Mouse (Mus musculus): ENCODE results near the gene Ccl6.
"Not testable (repeated sequence)": the region's sequence is repeated elsewhere in the genome, so short reads cannot be mapped to it uniquely, and the experiment has no call there.

The Ccl6 gene

DNA sequence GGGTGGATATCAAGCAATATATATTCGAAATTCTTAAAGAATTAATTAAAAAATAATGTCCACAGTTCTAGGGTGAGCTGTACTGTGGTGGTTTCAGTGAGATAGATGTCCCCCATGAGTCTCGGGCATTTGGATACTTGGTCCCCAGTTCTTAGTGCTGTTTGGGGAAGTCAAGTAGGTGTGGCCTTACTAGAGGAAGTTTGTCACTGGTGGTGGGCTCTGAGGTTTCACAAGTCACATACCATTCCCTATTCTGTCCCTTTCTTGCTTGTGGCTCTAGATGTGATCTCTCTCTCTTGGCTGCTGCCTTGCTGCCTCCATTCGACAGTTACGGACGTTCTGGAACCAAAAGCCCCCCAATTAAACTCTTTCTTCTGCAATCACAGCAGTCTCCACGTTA, 32.5 kb downstream of the Ccl6 start:
- DNase-seq (ENCODE audit: low spot score in 2 of 2), result peak; percentile 54 to 68

DNA sequence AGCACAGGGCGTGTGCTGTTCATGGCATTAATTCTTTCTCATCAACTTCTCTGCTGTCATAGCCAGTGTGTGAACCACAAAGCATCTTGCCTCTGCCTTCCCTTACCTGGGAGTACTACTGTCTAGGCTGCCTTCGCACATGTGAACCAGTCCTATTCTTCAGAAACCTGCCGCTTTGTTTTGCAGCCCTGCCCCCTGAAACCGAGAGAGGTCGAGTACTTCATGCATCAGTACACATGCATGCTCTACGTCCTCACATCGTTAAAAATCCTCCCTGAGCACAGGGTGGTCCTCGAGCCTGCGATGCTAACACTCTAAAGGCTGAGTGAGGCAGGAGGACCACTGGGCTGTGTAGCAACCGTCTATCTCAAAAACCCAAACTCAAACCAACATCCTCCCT, 35.8 kb downstream of the Ccl6 start:
- DNase-seq (ENCODE audit: low spot score in 2 of 2), result no peak

DNA sequence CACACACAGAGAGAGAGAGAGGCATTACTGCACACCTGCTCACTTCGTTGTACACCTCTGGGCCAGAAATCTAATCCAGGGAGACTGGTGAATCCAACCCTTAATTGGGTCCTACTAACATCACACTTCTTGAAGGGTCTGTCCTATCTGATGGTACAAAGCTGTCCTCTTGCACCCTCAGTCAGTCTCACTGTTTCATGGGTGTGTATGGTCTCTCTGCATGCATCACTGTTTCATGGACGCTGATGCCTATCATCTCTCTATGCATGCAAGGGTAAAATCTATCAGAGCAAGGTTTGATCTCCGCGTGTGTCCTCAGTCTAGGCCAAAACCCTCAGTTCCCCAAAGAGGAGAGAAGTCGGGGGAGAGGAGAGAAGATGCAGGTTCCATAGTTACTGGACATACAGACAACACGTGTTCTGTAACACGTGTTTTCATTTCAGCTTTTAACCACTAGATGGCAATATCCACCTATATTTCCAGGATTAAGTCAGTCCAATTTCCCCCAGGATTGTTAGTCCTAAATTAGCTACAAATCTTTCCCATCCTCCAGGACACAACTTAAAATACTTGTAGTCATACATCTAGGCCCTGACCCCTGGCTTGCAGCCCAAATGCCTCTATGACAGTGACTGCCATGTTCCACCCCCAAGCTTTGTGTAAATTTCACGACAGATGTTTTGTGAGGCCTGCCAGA, 36.7 kb downstream of the Ccl6 start:
- peak in 1 of 2 experiments; percentile 34 for DNase-seq (ENCODE audit: low spot score in 2 of 2)

DNA sequence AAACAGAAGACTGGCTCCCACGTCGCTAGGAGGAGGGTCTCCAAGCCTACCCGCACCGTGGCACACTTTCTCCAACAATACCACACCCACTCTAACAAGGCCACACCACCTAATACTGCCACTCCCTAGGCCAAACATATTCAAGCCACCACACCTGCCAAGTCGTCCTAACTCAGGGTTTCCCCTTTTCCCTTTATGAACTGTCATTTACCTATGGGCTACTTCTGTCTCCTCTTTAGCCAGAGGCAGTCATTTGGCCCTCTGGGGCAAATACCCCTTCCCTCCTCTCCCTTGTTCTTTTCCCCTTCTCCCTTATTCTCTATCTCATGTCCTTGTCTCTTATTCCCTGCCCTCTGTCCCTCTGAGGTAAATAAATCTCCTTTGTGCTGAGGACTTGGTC, 41.2 kb downstream of the Ccl6 start:
- DNase-seq (ENCODE audit: low spot score in 2 of 2), result no peak

DNA sequence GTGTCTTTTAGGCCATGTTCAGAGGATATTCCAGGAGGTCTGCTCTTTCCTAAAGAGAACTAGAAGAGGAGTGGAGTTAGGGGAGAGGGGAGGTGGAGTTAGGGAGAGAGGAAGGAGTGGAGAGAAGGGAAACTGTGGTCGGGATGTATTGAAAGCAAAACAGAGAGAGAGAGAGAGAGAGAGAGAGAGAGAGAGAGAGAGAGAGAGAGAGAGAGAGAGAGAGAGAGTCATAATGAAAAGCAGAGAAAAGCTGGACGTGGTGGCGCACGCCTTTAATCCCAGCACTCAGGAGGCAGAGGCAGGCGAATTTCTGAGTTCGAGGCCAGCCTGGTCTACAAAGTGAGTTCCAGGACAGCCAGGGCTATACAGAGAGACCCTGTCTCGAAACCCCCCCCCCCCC, 41.9 kb downstream of the Ccl6 start:
- not testable (repeated sequence) for DNase-seq (ENCODE audit: low spot score in 2 of 2)

DNA sequence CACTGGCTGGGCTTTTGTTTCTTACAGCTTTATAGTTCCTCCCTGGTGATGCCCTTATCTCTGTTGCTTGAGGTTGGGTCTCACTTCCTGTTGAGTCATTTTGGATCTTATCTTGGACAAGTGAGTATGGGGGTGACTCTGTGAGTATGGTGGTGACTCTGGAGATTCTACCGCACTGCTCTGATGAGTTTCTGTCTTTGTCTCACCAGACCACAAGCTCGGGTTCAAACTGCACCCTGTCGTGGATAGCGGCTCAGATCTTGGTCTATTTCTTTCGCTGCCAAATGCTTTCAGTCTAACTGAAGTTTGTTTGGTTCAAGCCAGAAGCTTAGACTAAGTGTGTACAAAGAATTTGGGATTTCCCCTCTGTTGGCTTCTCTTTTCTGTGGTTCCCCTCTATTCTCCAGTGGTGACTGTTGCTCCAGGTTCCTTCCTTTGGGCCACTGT, 42.7 kb downstream of the Ccl6 start:
- DNase-seq (ENCODE audit: low spot score in 2 of 2), result peak; percentile 71 to 82

DNA sequence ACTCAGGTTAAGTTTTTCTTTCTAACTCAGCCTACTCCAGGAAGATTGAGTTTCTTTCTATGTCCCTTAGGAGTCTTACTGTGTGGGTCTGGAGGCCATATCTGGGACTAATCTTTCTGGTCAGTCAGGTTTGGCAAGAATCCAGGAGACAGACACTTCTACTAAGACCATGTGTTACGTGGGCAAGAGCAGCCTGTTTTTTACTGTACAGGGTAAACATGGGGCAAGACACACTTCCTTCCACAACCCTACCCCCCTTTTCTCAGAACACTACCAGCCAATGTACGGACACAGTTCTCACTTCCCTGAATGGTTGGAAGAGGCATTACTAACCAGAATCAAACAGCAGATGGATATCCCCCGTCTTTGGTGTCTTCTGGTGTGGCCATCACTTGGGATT, 48.7 kb downstream of the Ccl6 start:
- DNase-seq (ENCODE audit: low spot score in 2 of 2), result peak; percentile 48 to 67

DNA sequence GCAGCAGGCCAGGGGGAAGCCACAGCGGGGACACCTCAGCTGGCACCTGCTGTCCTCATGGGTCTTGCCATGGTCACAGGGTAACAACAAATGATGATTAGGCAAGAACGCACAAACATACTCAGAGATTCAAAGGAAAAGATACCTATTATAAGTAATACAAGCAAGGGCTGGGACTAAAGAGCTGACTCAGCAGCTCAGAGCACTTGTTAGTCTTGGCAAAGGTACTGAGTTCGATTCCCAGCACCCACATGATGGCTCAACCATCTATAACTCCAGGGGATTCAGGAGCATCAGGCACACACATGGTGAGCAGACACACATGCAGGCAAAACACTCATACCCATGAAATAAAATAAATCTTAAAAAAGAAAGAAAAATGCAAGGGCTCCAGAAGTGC, 51.5 kb downstream of the Ccl6 start:
- DNase-seq (ENCODE audit: low spot score in 2 of 2), result no peak

DNA sequence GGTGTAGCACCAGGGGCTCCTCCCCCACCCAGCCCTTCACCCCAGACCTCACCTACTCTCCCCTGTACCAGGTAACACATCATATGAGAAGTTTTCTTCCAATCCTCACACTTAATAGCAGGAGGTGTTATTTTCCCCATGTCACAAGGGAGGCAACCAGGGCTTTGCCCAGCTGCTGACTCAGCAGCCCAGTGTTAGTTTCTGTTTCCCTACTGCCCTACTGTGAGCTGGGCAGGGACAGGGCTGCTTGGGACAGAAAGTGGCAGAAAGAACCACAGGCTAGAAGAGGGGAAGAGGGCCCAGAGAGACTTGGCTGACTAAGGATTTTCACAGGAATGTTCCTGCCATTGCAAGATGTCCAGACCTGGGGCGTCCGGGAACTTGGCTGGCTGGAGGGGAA, 52.0 kb downstream of the Ccl6 start:
- DNase-seq (ENCODE audit: low spot score in 2 of 2), result peak; percentile 45 to 68

DNA sequence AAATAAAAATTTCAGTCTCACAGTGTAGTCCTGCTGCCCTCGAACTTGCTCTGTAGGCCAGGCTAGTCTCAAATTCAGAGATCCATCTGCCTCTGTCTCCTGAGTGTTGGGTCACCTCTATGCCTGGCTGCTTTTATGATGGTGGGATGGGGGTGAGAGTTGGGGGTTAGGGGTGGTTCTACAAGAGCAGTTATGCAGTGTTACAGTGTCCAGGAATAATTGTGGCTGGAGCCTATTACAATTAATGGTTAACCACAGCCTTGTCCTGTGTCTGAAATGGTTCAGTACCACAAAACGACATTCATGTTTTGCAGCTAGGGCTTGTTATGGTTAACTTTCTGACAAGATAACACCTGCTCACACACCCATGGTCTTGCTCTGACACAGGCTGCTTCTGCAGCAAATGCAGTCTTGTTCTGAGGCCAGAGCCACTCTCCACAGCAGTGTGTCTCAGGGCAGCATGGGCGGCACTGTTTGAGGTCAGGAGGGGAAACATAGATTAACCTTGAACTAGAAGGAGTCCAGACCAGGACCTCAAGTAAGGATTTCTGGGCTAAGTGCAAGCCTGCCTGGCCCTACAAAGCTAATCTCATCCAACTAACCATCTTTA, 54.1 kb downstream of the Ccl6 start:
- DNase-seq (ENCODE audit: low spot score in 2 of 2), result peak; percentile 48 to 75

All from natural killer cell, adult 2 months (primary cell).